Comparison of ENCODE assay signal across 13 mouse cellular contexts in the genomic region with DNA sequence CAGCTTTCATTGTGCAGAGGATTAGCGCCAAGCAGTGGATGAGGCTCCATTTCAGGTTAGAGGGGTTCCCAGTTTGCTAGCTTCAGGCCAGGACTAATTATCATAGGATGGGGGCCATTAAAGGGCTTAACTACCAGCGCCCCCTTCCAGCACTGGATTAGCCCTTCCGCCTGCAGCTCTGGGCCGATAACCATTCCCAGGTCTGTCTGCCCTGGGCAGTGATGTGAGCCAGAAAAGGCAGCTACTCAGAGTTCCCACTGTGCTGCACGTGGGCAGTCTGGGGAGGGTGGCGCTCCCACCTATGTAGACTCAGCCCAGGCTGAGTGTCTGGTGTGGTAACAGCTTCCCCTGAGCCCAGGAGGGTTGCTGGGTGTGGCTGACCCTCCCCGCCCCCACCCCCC.
DNase-seq lines count a peak whose midpoint lies in the region; ATAC-seq and TF ChIP-seq lines count a peak whose summit lies in the region.
"Had no signal": no experiment of that assay in that cellular context is flagged by ENCODE, and none has a peak within 500 bp of the region (broad histone marks: within the 10 kb centered on the region; RNA-seq: fewer than 3 reads in every experiment).

No protein-coding gene starts in this region.

- H3K27me3 ChIP-seq in hindbrain, embryonic 11.5 days (ENCODE audit: control insufficient read depth, insufficient read depth, low read length), result no peaks in the 10 kb centered on the region
- no peaks in the 10 kb centered on the region for H3K27me3 ChIP-seq in hindbrain, embryonic 14.5 days (ENCODE audit: control insufficient read depth, insufficient read depth, low read length)
- no peaks in the 10 kb centered on the region for H3K27me3 ChIP-seq in embryonic facial prominence, embryonic 15.5 days
- no peaks in the 10 kb centered on the region for H3K27me3 ChIP-seq in limb, embryonic 15.5 days
- no peaks in the 10 kb centered on the region for H3K27me3 ChIP-seq in stomach, embryonic 14.5 days (ENCODE audit: control insufficient read depth, insufficient read depth, low read length)
- H3K27me3 ChIP-seq in cerebellum, adult 2 months (ENCODE audit: control insufficient read depth, insufficient read depth, low read length), result no peaks in the 10 kb centered on the region; the same call in 1 of the 2 replicates
- H3K27me3 ChIP-seq: heart, embryonic 15.5 days had no signal

- H3K4me3 ChIP-seq in hindbrain, embryonic 11.5 days (ENCODE audit: low read depth, low read length), result no peak overlapping the region
- H3K4me3 ChIP-seq in hindbrain, embryonic 14.5 days (replicated peaks; ENCODE audit: low read length), result no peak overlapping the region
- no peak overlapping the region for H3K4me3 ChIP-seq in embryonic facial prominence, embryonic 15.5 days (replicated peaks)
- H3K4me3 ChIP-seq in limb, embryonic 15.5 days, result no peak overlapping the region
- H3K4me3 ChIP-seq in stomach, embryonic 14.5 days (ENCODE audit: low read depth, low read length), result no peak overlapping the region
- no peak overlapping the region for H3K4me3 ChIP-seq in cerebellum, adult 2 months (replicated peaks; ENCODE audit: insufficient read depth, low read depth, low read length)
- H3K4me3 ChIP-seq: heart, embryonic 15.5 days had no signal

- peak; percentile 5 for DNase-seq in hindbrain, embryonic 11.5 days (ENCODE audit: low spot score)
- no peak for DNase-seq in hindbrain, embryonic 14.5 days (ENCODE audit: low spot score)
- no peak for DNase-seq in adrenal gland, adult 2 months
- no peak for DNase-seq in layer of hippocampus, adult 9-11 months
- no peak for DNase-seq in cerebellum, adult 2 months
- DNase-seq: cerebellum, adult 9-11 months; gastrocnemius, postnatal 36 days had no signal

- H3K9me3 ChIP-seq in hindbrain, embryonic 11.5 days (ENCODE audit: control insufficient read depth, low read length), result no peaks in the 10 kb centered on the region
- no peaks in the 10 kb centered on the region for H3K9me3 ChIP-seq in hindbrain, embryonic 14.5 days (ENCODE audit: control insufficient read depth, low read length)
- no peaks in the 10 kb centered on the region for H3K9me3 ChIP-seq in embryonic facial prominence, embryonic 15.5 days (replicated peaks)
- no peaks in the 10 kb centered on the region for H3K9me3 ChIP-seq in limb, embryonic 15.5 days
- H3K9me3 ChIP-seq in stomach, embryonic 14.5 days (ENCODE audit: control insufficient read depth, low read depth, low read length), result no peaks in the 10 kb centered on the region
- H3K9me3 ChIP-seq: heart, embryonic 15.5 days had no signal

- TF ChIP-seq POLR2A in cerebellum, adult 2 months (IDR thresholded peaks at IDR 0.05; ENCODE audit: borderline replicate concordance, insufficient read depth, low read length), result no peak

- no peak overlapping the region for H3K27ac ChIP-seq in hindbrain, embryonic 11.5 days (ENCODE audit: low read depth, low read length)
- no peak overlapping the region for H3K27ac ChIP-seq in hindbrain, embryonic 14.5 days
- no peak overlapping the region for H3K27ac ChIP-seq in embryonic facial prominence, embryonic 15.5 days (replicated peaks)
- no peak overlapping the region for H3K27ac ChIP-seq in limb, embryonic 15.5 days
- H3K27ac ChIP-seq in stomach, embryonic 14.5 days (ENCODE audit: low read length), result no peak overlapping the region
- no peak overlapping the region for H3K27ac ChIP-seq in cerebellum, adult 2 months (ENCODE audit: insufficient read depth, low read length)
- H3K27ac ChIP-seq: heart, embryonic 15.5 days had no signal

- H3K36me3 ChIP-seq in hindbrain, embryonic 11.5 days (ENCODE audit: control insufficient read depth, insufficient read depth, low read length), result no peaks in the 10 kb centered on the region
- H3K36me3 ChIP-seq in hindbrain, embryonic 14.5 days (replicated peaks; ENCODE audit: control insufficient read depth, insufficient read depth), result no peaks in the 10 kb centered on the region
- no peaks in the 10 kb centered on the region for H3K36me3 ChIP-seq in embryonic facial prominence, embryonic 15.5 days
- H3K36me3 ChIP-seq in limb, embryonic 15.5 days, result no peaks in the 10 kb centered on the region
- no peaks in the 10 kb centered on the region for H3K36me3 ChIP-seq in stomach, embryonic 14.5 days (ENCODE audit: control insufficient read depth, insufficient read depth, low read length)
- H3K36me3 ChIP-seq: heart, embryonic 15.5 days had no signal

- no peak overlapping the region for H3K4me2 ChIP-seq in hindbrain, embryonic 11.5 days (replicated peaks; ENCODE audit: low read depth, low read length)
- H3K4me2 ChIP-seq in hindbrain, embryonic 14.5 days (replicated peaks), result no peak overlapping the region
- H3K4me2 ChIP-seq in embryonic facial prominence, embryonic 15.5 days (replicated peaks), result no peak overlapping the region
- no peak overlapping the region for H3K4me2 ChIP-seq in limb, embryonic 15.5 days
- peak overlapping the region; percentile 7; the same call in 1 of the 2 replicates for H3K4me2 ChIP-seq in stomach, embryonic 14.5 days (replicated peaks; ENCODE audit: low read depth, low read length)
- H3K4me2 ChIP-seq: heart, embryonic 15.5 days had no signal

- WGBS in hindbrain, embryonic 11.5 days, result 29% methylated on average over 7 of the region's 7 CpGs
- WGBS in hindbrain, embryonic 14.5 days, result 33% methylated on average over 7 of the region's 7 CpGs
- WGBS in embryonic facial prominence, embryonic 15.5 days, result 8% methylated on average over 7 of the region's 7 CpGs
- WGBS in limb, embryonic 15.5 days, result 13% methylated on average over 7 of the region's 7 CpGs
- WGBS in stomach, embryonic 14.5 days, result 27% methylated on average over 7 of the region's 7 CpGs
- 11% methylated on average over 7 of the region's 7 CpGs for WGBS in cerebellum, adult 2 months

- H3K4me1 ChIP-seq in hindbrain, embryonic 11.5 days (replicated peaks; ENCODE audit: control insufficient read depth, insufficient read depth, low read length), result no peaks in the 10 kb centered on the region
- H3K4me1 ChIP-seq in hindbrain, embryonic 14.5 days (replicated peaks; ENCODE audit: control insufficient read depth, insufficient read depth, low read length), result peaks cover 4% of the 10 kb centered on the region; the same call in 1 of the 2 replicates
- H3K4me1 ChIP-seq in embryonic facial prominence, embryonic 15.5 days, result 0 out of 2 replicates have a peak, but pooled peaks cover 4% of the 10 kb centered on the region
- peaks cover 5% of the 10 kb centered on the region; the same call in 1 of the 2 replicates for H3K4me1 ChIP-seq in limb, embryonic 15.5 days
- H3K4me1 ChIP-seq in stomach, embryonic 14.5 days (ENCODE audit: control insufficient read depth, insufficient read depth, low read length), result no peaks in the 10 kb centered on the region
- H3K4me1 ChIP-seq in cerebellum, adult 2 months (ENCODE audit: control insufficient read depth, insufficient read depth, low read length), result no peaks in the 10 kb centered on the region; the same call in 1 of the 2 replicates
- H3K4me1 ChIP-seq: heart, embryonic 15.5 days had no signal

- ATAC-seq in hindbrain, embryonic 11.5 days (ENCODE audit: low FRiP score), result no peak
- no peak; the same call in 1 of the 2 replicates for ATAC-seq in hindbrain, embryonic 14.5 days (ENCODE audit: low FRiP score)
- peak; percentile 57 for ATAC-seq in embryonic facial prominence, embryonic 15.5 days (ENCODE audit: insufficient number of reproducible peaks, low FRiP score, low TSS enrichment, low read depth)
- peak; percentile 68 for ATAC-seq in limb, embryonic 15.5 days (ENCODE audit: insufficient number of reproducible peaks, low FRiP score, low TSS enrichment, low read depth)
- peak; percentile 77; the same call in 1 of the 2 replicates for ATAC-seq in stomach, embryonic 14.5 days (ENCODE audit: insufficient number of reproducible peaks, insufficient read depth, low FRiP score, low read depth)
- ATAC-seq: activated CD4-positive, CD25-positive, alpha-beta regulatory T cell, adult 4 months; intestine, postnatal 0 days had no signal

- no peak overlapping the region for H3K9ac ChIP-seq in hindbrain, embryonic 11.5 days (ENCODE audit: low read depth, low read length)
- H3K9ac ChIP-seq in hindbrain, embryonic 14.5 days, result no peak overlapping the region
- H3K9ac ChIP-seq in embryonic facial prominence, embryonic 15.5 days, result no peak overlapping the region
- no peak overlapping the region for H3K9ac ChIP-seq in limb, embryonic 15.5 days
- no peak overlapping the region for H3K9ac ChIP-seq in stomach, embryonic 14.5 days (replicated peaks; ENCODE audit: low read depth, low read length)
- H3K9ac ChIP-seq: heart, embryonic 15.5 days had no signal

- TF ChIP-seq CTCF in cerebellum, adult 2 months (IDR thresholded peaks at IDR 0.05; ENCODE audit: borderline replicate concordance, insufficient read depth, low read depth, low read length), result no peak

Comparison
In these comparisons a context has a peak if more than half of its experiments do, and no peak if none do; other contexts are left out.
1. ATAC-seq: peak in embryonic facial prominence, embryonic 15.5 days (single experiment), limb, embryonic 15.5 days (single experiment) and stomach, embryonic 14.5 days (single experiment); none in hindbrain, embryonic 11.5 days (single experiment) and hindbrain, embryonic 14.5 days (single experiment).